Mouse (Mus musculus): ENCODE data around the gene Mrpl33.

DNA sequence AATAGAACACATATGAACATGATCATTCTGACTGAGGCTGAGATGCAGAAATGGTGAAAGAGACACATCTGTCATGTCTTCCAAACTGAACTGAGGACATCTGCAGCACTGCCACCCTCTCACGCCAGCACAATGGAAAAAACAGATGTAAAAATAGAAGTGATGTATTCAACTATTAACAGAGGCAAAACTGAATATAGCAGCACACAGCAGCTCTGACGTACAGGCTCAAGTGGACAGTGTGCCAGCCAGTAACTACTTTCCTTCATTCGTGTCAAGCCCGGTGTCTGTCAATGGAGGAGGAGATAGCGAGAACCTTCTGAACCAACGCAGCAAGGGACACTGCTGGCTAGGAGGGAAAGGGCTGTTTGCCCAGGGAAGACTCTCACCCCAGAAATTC lies 48.1 kb downstream of the Mrpl33 start:
- TF ChIP-seq POLR2A (IDR thresholded peaks at IDR 0.05; ENCODE audit: insufficient read depth, low read depth, low read length) (0 out of 2 replicates have a peak, but pooled peaks have one; percentile 46), EP300 (IDR thresholded peaks at IDR 0.05; ENCODE audit: insufficient read depth, low read depth, low read length) (peak; percentile 83)
